Mouse (Mus musculus): ENCODE data around the gene Ak7. TPM values are rescaled to one million over a fixed set of nuclear protein-coding genes. Genes with fewer than 3 reads are reported as not detected.
A peak's percentile ranks its signal among the peaks of the same experiment; 100 is the strongest.

Gene Ak7
- 0.07 and 0.09 TPM in 2 replicates for polyA plus RNA-seq (2015; fragmentation: Nextera tagmentation; extraction: Ambion mirVana)

- peak within 1 kb of the TSS; percentile 36 for H3K4me2 ChIP-seq
- no peak within 1 kb of the TSS for H3K9ac ChIP-seq
- no peaks in the 10 kb centered on the region for H3K27me3 ChIP-seq
- 12% methylated on average over 22 of the region's 22 CpGs for WGBS
- H3K9me3 ChIP-seq: no peaks in the 10 kb centered on the region
- H3K4me1 ChIP-seq: peaks cover 6% of the 10 kb centered on the region
- H3K27ac ChIP-seq: no peak within 1 kb of the TSS
- H3K4me3 ChIP-seq: peak within 1 kb of the TSS; percentile 10; the same call in 1 of the 2 replicates
- peaks cover 11% of the 10 kb centered on the region for H3K36me3 ChIP-seq
- peak; percentile 61; the same call in 1 of the 2 replicates for ATAC-seq (ENCODE audit: insufficient number of reproducible peaks, low FRiP score, low TSS enrichment, low read depth)
Observed at GRCm38 (mm10) chr12:105705799-105706487, at the start of gene Ak7. Ak7 (plus strand) TSS chr12:105705976.

- no peak overlapping the region for H3K4me3 ChIP-seq
- no peak overlapping the region for H3K9ac ChIP-seq
- no peak for ATAC-seq (ENCODE audit: insufficient number of reproducible peaks, low FRiP score, low TSS enrichment, low read depth)
- peaks cover 40% of the 10 kb centered on the region for H3K36me3 ChIP-seq
- 97% methylated on average over 8 of the region's 8 CpGs for WGBS
- H3K27me3 ChIP-seq: no peaks in the 10 kb centered on the region
- H3K9me3 ChIP-seq: no peaks in the 10 kb centered on the region
- peaks cover 2% of the 10 kb centered on the region; the same call in 1 of the 2 replicates for H3K4me1 ChIP-seq
- no peak overlapping the region for H3K4me2 ChIP-seq
- no peak overlapping the region for H3K27ac ChIP-seq
Observed at GRCm38 (mm10) chr12:105676274-105676673, 29.5 kb upstream of the Ak7 start.

GRCm38 (mm10) chr12:105678211-105678610 is 27.6 kb upstream of the Ak7 start:
- 78% methylated on average over 7 of the region's 7 CpGs for WGBS
- Histone ChIP-seq H3K4me3 (no peak overlapping the region), H3K27ac (no peak overlapping the region), H3K4me1 (peaks cover 7% of the 10 kb centered on the region), H3K27me3 (no peaks in the 10 kb centered on the region), H3K9ac (no peak overlapping the region), H3K9me3 (no peaks in the 10 kb centered on the region), H3K4me2 (no peak overlapping the region), H3K36me3 (peaks cover 29% of the 10 kb centered on the region)
- no peak for ATAC-seq (ENCODE audit: insufficient number of reproducible peaks, low FRiP score, low TSS enrichment, low read depth)

GRCm38 (mm10) chr12:105678762-105679161 is 27.0 kb upstream of the Ak7 start:
- no peaks in the 10 kb centered on the region for H3K9me3 ChIP-seq
- peaks cover 13% of the 10 kb centered on the region for H3K4me1 ChIP-seq
- 75% methylated on average over 3 of the region's 3 CpGs for WGBS
- H3K27me3 ChIP-seq: no peaks in the 10 kb centered on the region
- H3K4me2 ChIP-seq: no peak overlapping the region
- H3K27ac ChIP-seq: no peak overlapping the region
- ATAC-seq (ENCODE audit: insufficient number of reproducible peaks, low FRiP score, low TSS enrichment, low read depth): no peak
- H3K9ac ChIP-seq: no peak overlapping the region
- H3K4me3 ChIP-seq: no peak overlapping the region
- peaks cover 24% of the 10 kb centered on the region for H3K36me3 ChIP-seq

- no peak for ATAC-seq (ENCODE audit: insufficient number of reproducible peaks, low FRiP score, low TSS enrichment, low read depth)
- no peaks in the 10 kb centered on the region for H3K27me3 ChIP-seq
- peak within 1 kb of the TSS; percentile 95 for H3K9ac ChIP-seq
- H3K4me1 ChIP-seq: peaks cover 27% of the 10 kb centered on the region
- H3K4me3 ChIP-seq: peak within 1 kb of the TSS; percentile 86
- H3K27ac ChIP-seq: peak within 1 kb of the TSS; percentile 92
- no peaks in the 10 kb centered on the region for H3K9me3 ChIP-seq
- WGBS: under 1% methylated on average over 40 of the region's 41 CpGs
- H3K36me3 ChIP-seq: peaks cover 2% of the 10 kb centered on the region; the same call in 1 of the 2 replicates
- H3K4me2 ChIP-seq: peak within 1 kb of the TSS; percentile 76
Observed at GRCm38 (mm10) chr12:105683933-105684901, 21.6 kb upstream of the Ak7 start, which contains the start of gene Gskip. Gskip (plus strand) TSS chr12:105684829.

GRCm38 (mm10) chr12:105685001-105685691 is 20.6 kb upstream of the Ak7 start, which contains the start of gene Atg2b:
Atg2b (minus strand) TSS chr12:105685211.
- Histone ChIP-seq H3K4me1 (peaks cover 25% of the 10 kb centered on the region), H3K27me3 (no peaks in the 10 kb centered on the region), H3K4me2 (peak within 1 kb of the TSS; percentile 76), H3K9me3 (no peaks in the 10 kb centered on the region), H3K36me3 (peaks cover 10% of the 10 kb centered on the region; the same call in 1 of the 2 replicates), H3K4me3 (peak within 1 kb of the TSS; percentile 86), H3K27ac (peak within 1 kb of the TSS; percentile 92), H3K9ac (peak within 1 kb of the TSS; percentile 95)
- peak; percentile 89 for ATAC-seq (ENCODE audit: insufficient number of reproducible peaks, low FRiP score, low TSS enrichment, low read depth)
- WGBS: under 1% methylated on average over 71 of the region's 73 CpGs

- no peaks in the 10 kb centered on the region for H3K27me3 ChIP-seq
- peak overlapping the region; percentile 86; the same call in 1 of the 2 replicates for H3K4me3 ChIP-seq
- no peaks in the 10 kb centered on the region for H3K9me3 ChIP-seq
- ATAC-seq (ENCODE audit: insufficient number of reproducible peaks, low FRiP score, low TSS enrichment, low read depth): no peak
- no peak overlapping the region for H3K4me2 ChIP-seq
- no peak overlapping the region for H3K9ac ChIP-seq
- WGBS: 86% methylated on average over 3 of the region's 3 CpGs
- no peak overlapping the region for H3K27ac ChIP-seq
- H3K4me1 ChIP-seq: peaks cover 25% of the 10 kb centered on the region
- H3K36me3 ChIP-seq: peaks cover 22% of the 10 kb centered on the region
Observed at GRCm38 (mm10) chr12:105686791-105687190, 19.0 kb upstream of the Ak7 start.

GRCm38 (mm10) chr12:105687416-105687815 is 18.4 kb upstream of the Ak7 start:
- H3K9me3 ChIP-seq: no peaks in the 10 kb centered on the region
- peaks cover 26% of the 10 kb centered on the region for H3K36me3 ChIP-seq
- no peak overlapping the region for H3K9ac ChIP-seq
- no peak overlapping the region for H3K27ac ChIP-seq
- peaks cover 25% of the 10 kb centered on the region for H3K4me1 ChIP-seq
- H3K4me2 ChIP-seq: no peak overlapping the region
- no peak overlapping the region for H3K4me3 ChIP-seq
- no peak for ATAC-seq (ENCODE audit: insufficient number of reproducible peaks, low FRiP score, low TSS enrichment, low read depth)
- H3K27me3 ChIP-seq: no peaks in the 10 kb centered on the region
- WGBS: 80% methylated on average over 4 of the region's 4 CpGs

- H3K36me3 ChIP-seq: peaks cover 31% of the 10 kb centered on the region
- H3K27ac ChIP-seq: no peak overlapping the region
- no peak overlapping the region for H3K4me2 ChIP-seq
- no peaks in the 10 kb centered on the region for H3K27me3 ChIP-seq
- no peak overlapping the region for H3K4me3 ChIP-seq
- WGBS: 80% methylated on average over 4 of the region's 4 CpGs
- H3K9ac ChIP-seq: no peak overlapping the region
- peaks cover 16% of the 10 kb centered on the region for H3K4me1 ChIP-seq
- no peaks in the 10 kb centered on the region for H3K9me3 ChIP-seq
- ATAC-seq (ENCODE audit: insufficient number of reproducible peaks, low FRiP score, low TSS enrichment, low read depth): no peak
Observed at GRCm38 (mm10) chr12:105688546-105688945, 17.2 kb upstream of the Ak7 start.

- Histone ChIP-seq H3K9me3 (no peaks in the 10 kb centered on the region), H3K4me3 (no peak overlapping the region), H3K27ac (no peak overlapping the region), H3K36me3 (peaks cover 37% of the 10 kb centered on the region), H3K27me3 (no peaks in the 10 kb centered on the region), H3K4me2 (no peak overlapping the region), H3K9ac (no peak overlapping the region), H3K4me1 (peaks cover 11% of the 10 kb centered on the region)
- WGBS: 89% methylated on average over 13 of the region's 13 CpGs
- ATAC-seq (ENCODE audit: insufficient number of reproducible peaks, low FRiP score, low TSS enrichment, low read depth): no peak
Observed at GRCm38 (mm10) chr12:105689435-105689834, 16.3 kb upstream of the Ak7 start.

- H3K4me1 ChIP-seq: no peaks in the 10 kb centered on the region
- H3K27me3 ChIP-seq: no peaks in the 10 kb centered on the region
- no peak overlapping the region for H3K4me3 ChIP-seq
- no peak overlapping the region for H3K4me2 ChIP-seq
- peaks cover 36% of the 10 kb centered on the region for H3K36me3 ChIP-seq
- H3K9me3 ChIP-seq: no peaks in the 10 kb centered on the region
- no peak overlapping the region for H3K27ac ChIP-seq
- no peak for ATAC-seq (ENCODE audit: insufficient number of reproducible peaks, low FRiP score, low TSS enrichment, low read depth)
- 97% methylated on average over 2 of the region's 2 CpGs for WGBS
- H3K9ac ChIP-seq: no peak overlapping the region
Observed at GRCm38 (mm10) chr12:105694021-105694420, 11.8 kb upstream of the Ak7 start.
